9 mouse cellular contexts compared by ENCODE assay signal in the genomic region with DNA sequence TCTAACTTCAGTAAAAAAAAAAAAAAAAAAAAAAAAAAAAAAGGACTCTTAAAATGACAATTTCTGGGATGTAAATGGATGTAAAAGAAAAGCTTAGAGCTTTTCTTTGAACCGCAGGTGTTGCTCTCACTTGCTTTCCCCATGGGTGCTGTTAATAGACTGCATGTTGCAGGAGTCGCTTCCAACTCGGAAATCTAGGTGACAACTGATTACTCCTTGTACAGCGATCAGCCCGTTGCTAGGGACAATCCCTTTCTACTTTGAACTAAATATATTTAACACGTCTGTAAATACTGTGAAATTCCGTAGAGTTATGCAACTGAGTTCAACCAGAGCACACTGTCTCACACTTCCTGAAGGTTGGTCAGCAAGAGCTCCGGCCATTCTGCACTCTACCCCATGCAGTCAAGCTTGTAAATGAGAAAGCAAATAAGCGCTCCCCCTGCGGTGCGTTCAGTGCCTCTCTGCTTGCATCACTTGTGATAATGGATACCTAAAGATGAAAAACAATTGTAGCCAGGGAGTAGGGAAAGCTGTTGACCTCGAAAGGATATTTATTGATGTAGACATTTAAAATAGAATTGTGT.
DNase-seq lines count a peak whose midpoint lies in the region; ATAC-seq and TF ChIP-seq lines count a peak whose summit lies in the region.
"Had no signal": no experiment of that assay in that cellular context is flagged by ENCODE, and none has a peak within 500 bp of the region (broad histone marks: within the 10 kb centered on the region; RNA-seq: fewer than 3 reads in every experiment).

No protein-coding gene starts in this region.

- H3K27ac ChIP-seq in kidney, embryonic 14.5 days (ENCODE audit: low read depth, low read length), result no peak overlapping the region
- no peak overlapping the region for H3K27ac ChIP-seq in cortical plate, adult 2 months (ENCODE audit: insufficient read depth, low read length)
- no peak overlapping the region for H3K27ac ChIP-seq in hindbrain, embryonic 12.5 days
- H3K27ac ChIP-seq in midbrain, embryonic 15.5 days, result no peak overlapping the region

- H3K4me1 ChIP-seq in kidney, embryonic 14.5 days (ENCODE audit: control insufficient read depth, insufficient read depth, low read length), result no peaks in the 10 kb centered on the region
- no peaks in the 10 kb centered on the region for H3K4me1 ChIP-seq in cortical plate, adult 2 months (ENCODE audit: control insufficient read depth, insufficient read depth, low read length)
- no peaks in the 10 kb centered on the region; the same call in 1 of the 2 replicates for H3K4me1 ChIP-seq in hindbrain, embryonic 12.5 days
- peaks cover 5% of the 10 kb centered on the region; the same call in 1 of the 2 replicates for H3K4me1 ChIP-seq in midbrain, embryonic 15.5 days

- DNase-seq in kidney, postnatal 4 days, result no peak
- DNase-seq in adrenal gland, postnatal 10 days, result no peak
- no peak for DNase-seq in spleen, postnatal 36 days (ENCODE audit: low spot score in 2 of 2)

- peak overlapping the region; percentile 40 for H3K4me2 ChIP-seq in kidney, embryonic 14.5 days (replicated peaks; ENCODE audit: low read depth, low read length)
- peak overlapping the region; percentile 44 for H3K4me2 ChIP-seq in hindbrain, embryonic 12.5 days (replicated peaks)
- H3K4me2 ChIP-seq in midbrain, embryonic 15.5 days, result peak overlapping the region; percentile 48

- peak; percentile 87; the same call in 1 of the 2 replicates for ATAC-seq in kidney, embryonic 14.5 days (ENCODE audit: low FRiP score, low TSS enrichment)
- no peak for ATAC-seq in hindbrain, embryonic 12.5 days (ENCODE audit: low FRiP score)
- peak; percentile 82 for ATAC-seq in midbrain, embryonic 15.5 days (replicated peaks)
- ATAC-seq in erythroid progenitor cell, adult 5-6 weeks (replicated peaks; ENCODE audit: low FRiP score, poor library complexity, severe bottlenecking), result no peak

- no peak for TF ChIP-seq CTCF in cortical plate, adult 2 months (IDR thresholded peaks at IDR 0.05; ENCODE audit: extremely low read depth, insufficient read depth, low read length)

- H3K27me3 ChIP-seq in kidney, embryonic 14.5 days (ENCODE audit: control insufficient read depth, insufficient read depth, low read length), result no peaks in the 10 kb centered on the region
- no peaks in the 10 kb centered on the region for H3K27me3 ChIP-seq in hindbrain, embryonic 12.5 days
- no peaks in the 10 kb centered on the region for H3K27me3 ChIP-seq in midbrain, embryonic 15.5 days (replicated peaks)

- no peaks in the 10 kb centered on the region for H3K9me3 ChIP-seq in kidney, embryonic 14.5 days (ENCODE audit: control insufficient read depth, low read length)
- H3K9me3 ChIP-seq in hindbrain, embryonic 12.5 days (replicated peaks), result no peaks in the 10 kb centered on the region
- H3K9me3 ChIP-seq in midbrain, embryonic 15.5 days, result no peaks in the 10 kb centered on the region

- no peaks in the 10 kb centered on the region for H3K36me3 ChIP-seq in kidney, embryonic 14.5 days (ENCODE audit: control insufficient read depth, insufficient read depth, low read length)
- H3K36me3 ChIP-seq in hindbrain, embryonic 12.5 days, result no peaks in the 10 kb centered on the region
- H3K36me3 ChIP-seq in midbrain, embryonic 15.5 days (replicated peaks), result no peaks in the 10 kb centered on the region

- TF ChIP-seq POLR2A in cortical plate, adult 2 months (IDR thresholded peaks at IDR 0.05; ENCODE audit: extremely low read depth, insufficient read depth, low read length), result no peak

- no peak overlapping the region; the same call in 1 of the 2 replicates for H3K4me3 ChIP-seq in kidney, embryonic 14.5 days (ENCODE audit: low read length)
- H3K4me3 ChIP-seq in cortical plate, adult 2 months (ENCODE audit: insufficient read depth, low read length), result peak overlapping the region; percentile 41
- H3K4me3 ChIP-seq in hindbrain, embryonic 12.5 days, result no peak overlapping the region
- H3K4me3 ChIP-seq in midbrain, embryonic 15.5 days, result peak overlapping the region; percentile 23
- H3K4me3 ChIP-seq: erythroblast, embryonic 14.5 days had no signal

- no peak overlapping the region for H3K9ac ChIP-seq in kidney, embryonic 14.5 days (ENCODE audit: low read depth, low read length)
- no peak overlapping the region for H3K9ac ChIP-seq in hindbrain, embryonic 12.5 days
- H3K9ac ChIP-seq in midbrain, embryonic 15.5 days, result no peak overlapping the region

- 5% methylated on average over 12 of the region's 12 CpGs for WGBS in kidney, embryonic 14.5 days
- WGBS in hindbrain, embryonic 12.5 days, result 5% methylated on average over 12 of the region's 12 CpGs
- WGBS in midbrain, embryonic 15.5 days, result 5% methylated on average over 12 of the region's 12 CpGs

Comparison
In these comparisons a context has a peak if more than half of its experiments do, and no peak if none do; other contexts are left out.
1. ATAC-seq: peak in kidney, embryonic 14.5 days (single experiment) and midbrain, embryonic 15.5 days (single experiment); none in hindbrain, embryonic 12.5 days (single experiment) and erythroid progenitor cell, adult 5-6 weeks (single experiment).
2. H3K4me3 ChIP-seq: peak in cortical plate, adult 2 months (single experiment) and midbrain, embryonic 15.5 days (single experiment); none in kidney, embryonic 14.5 days (single experiment) and hindbrain, embryonic 12.5 days (single experiment).
3. Peak in every context shown above with its lines, with median percentiles within 50 percentile points of each other: H3K4me2 ChIP-seq.